Mouse (Mus musculus): ENCODE measurements around the gene Uap1l1. TPM values are rescaled to one million over a fixed set of nuclear protein-coding genes. Genes with fewer than 3 reads are reported as not detected.

The Uap1l1 gene
- total and polyA plus RNA-seq, 3 experiments: 4.7 to 12.6 TPM; not detected in 1

DNA sequence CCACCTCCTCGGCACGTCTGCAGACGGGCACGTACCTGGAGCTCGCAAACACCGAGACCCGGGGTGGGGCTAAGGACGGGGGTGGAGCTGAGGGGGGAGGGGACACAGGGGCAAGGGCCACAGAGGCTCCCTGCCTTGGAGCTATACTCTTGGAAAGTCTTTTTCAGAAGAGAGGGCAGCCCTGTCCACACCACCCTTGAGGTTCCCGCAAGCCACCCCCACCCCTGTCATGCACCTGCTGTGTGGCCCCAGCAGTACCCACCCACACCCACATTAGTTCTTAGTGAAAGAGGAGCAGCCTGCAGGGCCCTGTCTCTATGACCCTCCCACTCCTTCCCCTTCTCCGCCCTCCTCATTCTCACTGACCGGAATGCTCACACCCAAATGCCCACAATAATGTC, 54.0 kb downstream of the Uap1l1 start:
- TF ChIP-seq KAT2A (conservative IDR thresholded peaks at IDR 0.05; ENCODE audit: low read depth, low read length): no peak
- no peak for TF ChIP-seq CHD2 (IDR thresholded peaks at IDR 0.05; ENCODE audit: low read length)
- TF ChIP-seq SIN3A (IDR thresholded peaks at IDR 0.05; ENCODE audit: low read length): no peak
- TF ChIP-seq RAD21 (IDR thresholded peaks at IDR 0.05; ENCODE audit: low read depth, low read length): no peak
- TF ChIP-seq TAL1 (IDR thresholded peaks at IDR 0.05; ENCODE audit: low read length): no peak
- TF ChIP-seq RCOR1 (IDR thresholded peaks at IDR 0.05; ENCODE audit: low read depth, low read length): no peak
- no peak for TF ChIP-seq HCFC1 (IDR thresholded peaks at IDR 0.05; ENCODE audit: low read depth, low read length)
- no peak for TF ChIP-seq ZMIZ1 (IDR thresholded peaks at IDR 0.05; ENCODE audit: low read depth, low read length)
- no peak for TF ChIP-seq E2F4 (IDR thresholded peaks at IDR 0.05; ENCODE audit: borderline replicate concordance, low read depth, low read length)
- TF ChIP-seq NRF1 (IDR thresholded peaks at IDR 0.05; ENCODE audit: insufficient read depth, low read depth, low read length, poor library complexity, severe bottlenecking): no peak
- TF ChIP-seq MAFK (IDR thresholded peaks at IDR 0.05; ENCODE audit: borderline replicate concordance, low read depth, low read length): no peak
- TF ChIP-seq ELF1 (IDR thresholded peaks at IDR 0.05; ENCODE audit: low read depth, low read length): no peak
- no peak for TF ChIP-seq JUND (IDR thresholded peaks at IDR 0.05; ENCODE audit: low read depth, low read length)
- H3K4me3 ChIP-seq (ENCODE audit: control insufficient read depth in 1 of 2, insufficient read depth in 1 of 2, low read depth in 2 of 2, low read length in 2 of 2): no peak overlapping the region
- no peak overlapping the region for H3K9ac ChIP-seq (ENCODE audit: control insufficient read depth, low read depth, low read length, poor library complexity, severe bottlenecking)

DNA sequence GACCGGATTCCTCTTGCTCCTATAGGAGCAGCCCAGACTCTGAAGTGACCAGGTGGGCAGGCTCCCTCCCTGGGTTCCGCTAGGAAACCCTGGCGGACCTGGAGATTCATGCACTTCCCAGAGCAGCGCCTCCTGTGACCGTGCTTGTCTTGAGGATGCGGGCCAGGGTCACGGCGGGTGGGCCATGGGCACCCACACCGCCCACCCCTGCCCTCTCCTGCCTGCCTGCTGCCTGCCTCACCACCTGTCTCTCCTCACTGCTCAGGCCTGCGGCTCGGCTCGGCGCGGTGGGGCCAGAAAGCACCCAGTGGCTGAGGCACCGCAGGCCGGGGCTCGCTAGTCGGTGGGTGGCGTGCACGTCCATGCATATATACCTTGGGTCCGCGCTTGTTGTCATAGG, 54.5 kb downstream of the Uap1l1 start:
- DNase-seq (ENCODE audit: low read depth, low spot score): no peak
- no peaks in the 10 kb centered on the region for H3K9me3 ChIP-seq (replicated peaks; ENCODE audit: insufficient read depth, low read length)
- no peak for TF ChIP-seq GABPA (IDR thresholded peaks at IDR 0.05; ENCODE audit: low read depth, low read length)
- TF ChIP-seq MEF2A (IDR thresholded peaks at IDR 0.05; ENCODE audit: extremely low read depth, insufficient replicate concordance, low read depth, low read length, poor library complexity, severe bottlenecking): no peak
- no peak for TF ChIP-seq NRF1 (IDR thresholded peaks at IDR 0.05; ENCODE audit: insufficient read depth, low read depth, low read length, poor library complexity, severe bottlenecking)
- TF ChIP-seq SIN3A (IDR thresholded peaks at IDR 0.05; ENCODE audit: low read length): no peak
- no peak for TF ChIP-seq ZC3H11A (IDR thresholded peaks at IDR 0.05; ENCODE audit: low read depth, low read length)
- no peak for TF ChIP-seq ZMIZ1 (IDR thresholded peaks at IDR 0.05; ENCODE audit: low read depth, low read length)
- TF ChIP-seq NELFE (IDR thresholded peaks at IDR 0.05; ENCODE audit: low read depth, low read length): no peak
- TF ChIP-seq EP300 (IDR thresholded peaks at IDR 0.05; ENCODE audit: low read depth in 1 of 2, low read length in 2 of 2): no peak
- TF ChIP-seq RCOR1 (IDR thresholded peaks at IDR 0.05; ENCODE audit: low read depth, low read length): no peak
- TF ChIP-seq TAL1 (IDR thresholded peaks at IDR 0.05; ENCODE audit: low read length): no peak
- TF ChIP-seq TBP (IDR thresholded peaks at IDR 0.05; ENCODE audit: low read depth, low read length): no peak
- no peak for TF ChIP-seq CHD1 (IDR thresholded peaks at IDR 0.05; ENCODE audit: low read depth, low read length)
- no peak for TF ChIP-seq SMC3 (IDR thresholded peaks at IDR 0.05; ENCODE audit: low read depth, low read length)
- no peak overlapping the region for H3K4me3 ChIP-seq (ENCODE audit: control insufficient read depth in 1 of 2, insufficient read depth in 1 of 2, low read depth in 2 of 2, low read length in 2 of 2)
- no peak overlapping the region for H3K27ac ChIP-seq (ENCODE audit: control insufficient read depth, low read depth, low read length)
- no peaks in the 10 kb centered on the region for H3K4me1 ChIP-seq (ENCODE audit: control insufficient read depth in 1 of 2, insufficient read depth in 2 of 2, low read length in 2 of 2)
- no peak overlapping the region for H3K9ac ChIP-seq (ENCODE audit: control insufficient read depth, low read depth, low read length, poor library complexity, severe bottlenecking)
- peaks cover 0 to 2% of the 10 kb centered on the region in 2 experiments; a peak in 1 of 4 replicates for H3K27me3 ChIP-seq (ENCODE audit: control insufficient read depth in 1 of 2, insufficient read depth in 2 of 2, low read length in 2 of 2)
- H3K36me3 ChIP-seq (ENCODE audit: control insufficient read depth in 1 of 2, insufficient read depth in 2 of 2, low read length in 2 of 2): no peaks in the 10 kb centered on the region
- no peaks in the 10 kb centered on the region for H3K79me2 ChIP-seq (ENCODE audit: control insufficient read depth, insufficient read depth, low read length, poor library complexity)

More for the DNA sequence above, 54.0 kb downstream of the Uap1l1 start:
- Histone ChIP-seq H3K27me3 (ENCODE audit: control insufficient read depth in 1 of 2, insufficient read depth in 2 of 2, low read length in 2 of 2) (peaks cover 0 to 2% of the 10 kb centered on the region in 2 experiments; a peak in 1 of 4 replicates), H3K36me3 (ENCODE audit: control insufficient read depth in 1 of 2, insufficient read depth in 2 of 2, low read length in 2 of 2) (no peaks in the 10 kb centered on the region), H3K79me2 (ENCODE audit: control insufficient read depth, insufficient read depth, low read length, poor library complexity) (no peaks in the 10 kb centered on the region), H3K4me1 (ENCODE audit: control insufficient read depth in 1 of 2, insufficient read depth in 2 of 2, low read length in 2 of 2) (no peaks in the 10 kb centered on the region), H3K9me3 (replicated peaks; ENCODE audit: insufficient read depth, low read length) (no peaks in the 10 kb centered on the region), H3K27ac (ENCODE audit: control insufficient read depth, low read depth, low read length) (no peak overlapping the region)
- no peak for DNase-seq (ENCODE audit: low read depth, low spot score)

Data from MEL (cell line).